Mouse (Mus musculus) heart, embryonic 14.5 days (tissue): ENCODE results near the gene 1700025G04Rik. TPM values are rescaled to one million over a fixed set of nuclear protein-coding genes. Genes with fewer than 3 reads are reported as not detected.

Experiments used
- ATAC-seq: fragments of 200-750 bp; cut with Nextera tagmentation; 2 replicates; pipeline ENCODE4 v1.8.0; 2017; ENCODE audit warnings: low read depth, moderate TSS enrichment; ENCODE audit not compliant: insufficient number of reproducible peaks, insufficient read depth, low FRiP score
- H3K27ac ChIP-seq, 2 experiments: fragments of 200-500 bp in 1 of 2; fragments of 300-500 bp in 1 of 2; sonication (generic) in 1 of 2; replicated peaks in 1 of 2; 2 replicates each; pipeline ENCODE4 v1.5.1; 2012 to 2014; ENCODE audit warnings: low read depth in 2 of 2, low read length in 2 of 2, control low read depth in 1 of 2, mild to moderate bottlenecking in 1 of 2, mixed read lengths in 1 of 2; ENCODE audit not compliant: control insufficient read depth in 1 of 2, insufficient read depth in 1 of 2
- H3K27me3 ChIP-seq: fragments of 300-500 bp; sonication (generic); 2 replicates; pipeline ENCODE4 v1.6.1; 2014; ENCODE audit warnings: mild to moderate bottlenecking, low read length, control low read depth; ENCODE audit not compliant: control insufficient read depth, insufficient read depth
- H3K36me3 ChIP-seq: fragments of 300-500 bp; sonication (generic); 2 replicates; pipeline ENCODE4 v1.6.1; 2014; ENCODE audit warnings: mild to moderate bottlenecking, control low read depth, low read length, mixed read lengths; ENCODE audit not compliant: control insufficient read depth, insufficient read depth
- H3K4me1 ChIP-seq, 2 experiments: fragments of 200-500 bp in 1 of 2; fragments of 300-500 bp in 1 of 2; sonication (generic) in 1 of 2; 2 replicates each; pipeline ENCODE4 v1.6.1; 2012 to 2014; ENCODE audit warnings: low read length in 2 of 2, control low read depth in 1 of 2, mixed read lengths in 1 of 2; ENCODE audit not compliant: control insufficient read depth in 2 of 2, insufficient read depth in 2 of 2
- H3K4me2 ChIP-seq: fragments of 300-500 bp; sonication (generic); 2 replicates; pipeline ENCODE4 v1.6.1; 2014; ENCODE audit warnings: mild to moderate bottlenecking, low read length
- H3K4me3 ChIP-seq, 2 experiments: fragments of 200-500 bp in 1 of 2; fragments of 300-500 bp in 1 of 2; sonication (generic) in 1 of 2; 2 replicates each; pipeline ENCODE4 v1.5.1; 2012 to 2014; ENCODE audit warnings: low read length in 2 of 2, mild to moderate bottlenecking in 2 of 2, control low read depth in 1 of 2, low read depth in 1 of 2, moderate library complexity in 1 of 2; ENCODE audit not compliant: control insufficient read depth in 1 of 2, insufficient read depth in 1 of 2
- H3K9ac ChIP-seq: fragments of 300-500 bp; sonication (generic); 2 replicates; pipeline ENCODE4 v1.6.1; 2014; ENCODE audit warnings: mild to moderate bottlenecking, low read length
- H3K9me3 ChIP-seq: fragments of 300-500 bp; sonication (generic); 2 replicates; pipeline ENCODE4 v1.6.1; 2016; ENCODE audit warnings: low read length, control low read depth; ENCODE audit not compliant: control insufficient read depth
- WGBS: fragments of 180-500 bp; shearing (Covaris S2); extraction: QIAGEN DNeasy Blood & Tissue Kit; methylation state at CpG from one replicate; pipeline ENCODE4 v1.1.7; 2014; 5-methylcytosine and 5-hydroxymethylcytosine counted together
- polyA plus RNA-seq: library from polyadenylated mRNA; unstranded; fragments of >200 nt; fragmentation: Nextera tagmentation; extraction: Ambion mirVana; gene quantifications from 2 replicates; pipeline ENCODE4 v1.2.1, GENCODE M21; 2014

The 1700025G04Rik gene
- polyA plus RNA-seq, 1 experiment from 2014 or later, result 35.7 TPM

DNA sequence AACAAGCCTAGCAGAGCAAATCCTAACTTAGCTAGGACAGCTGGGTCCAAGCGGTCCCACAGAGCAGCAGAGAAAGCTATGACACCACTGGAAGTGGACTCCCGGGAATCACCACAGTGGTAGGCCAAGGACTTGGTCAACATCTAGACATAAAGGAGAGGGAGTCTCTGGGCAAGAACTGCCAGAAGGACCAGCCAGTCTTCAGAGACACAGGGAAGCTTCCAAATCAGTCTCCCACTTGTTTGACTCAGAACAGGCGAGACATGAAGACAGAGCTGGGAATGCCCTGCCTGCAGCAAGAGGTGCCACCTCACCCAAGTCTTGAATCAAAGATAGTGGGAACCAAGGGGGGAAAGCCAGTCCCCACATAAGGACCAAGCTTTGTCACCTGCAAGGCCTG lies 29.7 kb downstream of the 1700025G04Rik start:
- WGBS, result 72% methylated on average over 3 of the region's 3 CpGs

DNA sequence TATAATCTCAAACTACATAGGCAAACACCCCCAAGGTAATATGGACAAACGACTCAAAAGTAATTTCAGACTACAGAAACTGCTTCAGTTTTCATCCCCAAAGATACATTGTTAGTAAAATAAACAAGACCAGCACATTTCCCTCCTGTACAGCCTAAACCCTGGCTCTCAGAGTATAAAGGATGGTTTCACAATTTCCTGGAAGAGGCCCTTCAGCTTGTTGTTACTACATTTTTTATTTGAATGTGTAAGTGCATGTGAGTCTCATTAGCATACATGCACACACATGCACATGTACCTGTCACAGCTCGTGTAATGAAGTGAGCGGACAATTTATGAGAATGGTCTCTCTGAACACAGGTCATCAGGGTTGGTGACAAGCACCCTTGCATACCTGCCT lies 31.1 kb downstream of the 1700025G04Rik start:
- Histone ChIP-seq H3K27ac (no peak overlapping the region), H3K9me3 (no peaks in the 10 kb centered on the region), H3K4me2 (no peak overlapping the region), H3K4me3 (no peak overlapping the region), H3K27me3 (no peaks in the 10 kb centered on the region), H3K4me1 (peaks cover 6 to 7% of the 10 kb centered on the region in 2 experiments), H3K9ac (no peak overlapping the region), H3K36me3 (no peaks in the 10 kb centered on the region)
- no peak for ATAC-seq
- 89% methylated on average over 3 of the region's 3 CpGs for WGBS

More for the DNA sequence above, 29.7 kb downstream of the 1700025G04Rik start:
- Histone ChIP-seq H3K4me1 (peaks cover under 1 to 6% of the 10 kb centered on the region in 2 experiments; a peak in 3 of 4 replicates), H3K9me3 (no peaks in the 10 kb centered on the region), H3K4me2 (no peak overlapping the region), H3K27me3 (no peaks in the 10 kb centered on the region), H3K9ac (no peak overlapping the region), H3K27ac (no peak overlapping the region), H3K4me3 (no peak overlapping the region), H3K36me3 (no peaks in the 10 kb centered on the region)
- no peak for ATAC-seq

DNA sequence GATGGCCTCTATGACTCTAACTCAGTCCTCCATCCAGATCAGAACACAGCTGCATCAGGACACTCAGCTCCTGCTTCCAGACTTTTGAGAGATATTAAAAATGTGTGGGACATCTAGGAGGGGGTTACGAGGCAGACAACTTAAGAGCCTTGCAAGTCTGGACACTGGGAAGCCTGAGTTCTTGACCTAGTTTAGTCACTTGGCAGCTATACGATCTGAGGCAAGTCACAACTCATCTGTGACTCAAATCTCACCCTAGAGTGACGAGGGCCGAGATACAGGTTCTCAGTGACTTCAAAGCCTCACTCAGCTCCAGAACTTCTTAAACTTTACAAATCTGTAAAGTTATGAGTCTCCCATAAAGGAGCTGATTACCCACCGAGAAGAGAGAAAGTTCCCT lies 36.8 kb downstream of the 1700025G04Rik start:
- ATAC-seq, result no peak
- Histone ChIP-seq H3K27me3 (no peaks in the 10 kb centered on the region), H3K4me2 (no peak overlapping the region), H3K9ac (no peak overlapping the region), H3K9me3 (no peaks in the 10 kb centered on the region), H3K36me3 (no peaks in the 10 kb centered on the region), H3K27ac (no peak overlapping the region), H3K4me3 (no peak overlapping the region), H3K4me1 (peaks cover 33% of the 10 kb centered on the region in 2 experiments)
- WGBS, result 56% methylated on average over 5 of the region's 5 CpGs

DNA sequence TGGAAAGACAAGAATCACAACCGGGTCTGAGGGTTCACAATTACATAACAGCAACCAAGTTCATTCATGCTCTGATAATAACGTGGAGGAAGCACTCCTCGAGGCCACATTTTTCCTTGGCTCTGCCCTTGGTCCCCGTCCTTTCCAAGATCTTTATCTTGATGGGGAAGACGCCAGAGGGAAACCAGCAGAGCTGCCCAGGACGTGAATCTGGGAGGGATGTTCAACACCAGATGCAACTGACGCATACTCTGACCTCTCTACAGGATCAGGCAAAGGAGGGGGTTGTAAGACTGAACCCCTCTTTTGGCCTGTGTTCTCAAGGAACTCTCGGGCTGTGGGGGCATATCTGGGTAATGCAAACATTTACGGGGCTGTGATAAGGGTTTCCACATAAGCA lies 38.1 kb downstream of the 1700025G04Rik start:
- H3K4me2 ChIP-seq, result no peak overlapping the region
- H3K9ac ChIP-seq, result no peak overlapping the region
- 43% methylated on average over 9 of the region's 9 CpGs for WGBS
- H3K27me3 ChIP-seq, result no peaks in the 10 kb centered on the region
- no peak for ATAC-seq
- H3K4me3 ChIP-seq, result no peak overlapping the region
- no peaks in the 10 kb centered on the region for H3K9me3 ChIP-seq
- H3K27ac ChIP-seq, result no peak overlapping the region
- peaks cover 33% of the 10 kb centered on the region in 2 experiments for H3K4me1 ChIP-seq
- no peaks in the 10 kb centered on the region for H3K36me3 ChIP-seq

DNA sequence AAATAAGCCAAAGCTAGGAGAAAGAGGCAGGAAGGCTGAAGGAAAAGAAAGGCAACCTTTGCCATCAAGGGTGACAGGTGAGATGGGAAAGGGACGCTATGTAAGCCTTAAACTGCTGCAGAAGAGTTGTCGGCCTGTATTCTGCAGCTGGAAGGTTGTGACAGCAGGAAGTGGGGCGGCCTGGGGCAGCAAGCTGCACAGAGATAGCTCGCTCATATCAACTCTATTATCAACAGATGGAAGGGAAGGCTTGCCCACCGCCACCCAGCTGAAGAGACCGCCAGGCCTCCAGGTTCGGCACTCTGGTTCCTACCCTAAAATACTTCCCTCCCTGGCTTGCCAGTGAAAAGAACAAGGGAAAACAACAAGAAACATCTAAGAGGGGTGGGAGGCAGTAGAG lies 39.9 kb downstream of the 1700025G04Rik start:
- no peak overlapping the region for H3K9ac ChIP-seq
- H3K4me2 ChIP-seq, result no peak overlapping the region
- no peaks in the 10 kb centered on the region for H3K36me3 ChIP-seq
- H3K9me3 ChIP-seq, result no peaks in the 10 kb centered on the region
- WGBS, result 39% methylated on average over 7 of the region's 7 CpGs
- H3K4me3 ChIP-seq, result no peak overlapping the region
- no peaks in the 10 kb centered on the region for H3K27me3 ChIP-seq
- H3K4me1 ChIP-seq, result peaks cover 31 to 33% of the 10 kb centered on the region in 2 experiments
- H3K27ac ChIP-seq, result no peak overlapping the region
- ATAC-seq, result no peak

DNA sequence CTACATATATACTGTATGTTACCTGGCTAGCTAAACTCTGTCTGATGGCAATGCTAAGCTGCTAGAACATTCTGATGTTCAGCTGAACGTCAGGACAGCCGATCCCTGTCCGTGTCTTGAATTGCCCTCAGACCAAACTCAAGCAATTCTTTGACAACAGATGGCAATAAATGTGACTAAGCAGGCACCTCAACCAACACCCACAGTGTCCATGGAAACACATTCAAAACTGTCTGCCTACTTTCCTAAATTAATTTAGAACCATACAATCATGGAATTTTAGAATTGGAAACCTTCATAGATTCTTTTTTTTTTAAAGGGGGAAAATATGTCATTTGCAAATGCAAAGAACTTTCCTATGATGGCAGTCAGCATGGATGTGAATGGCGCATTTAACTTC lies 41.6 kb downstream of the 1700025G04Rik start:
- no peak for ATAC-seq
- WGBS, result 84% methylated on average over 4 of the region's 4 CpGs
- no peak overlapping the region for H3K27ac ChIP-seq
- H3K27me3 ChIP-seq, result no peaks in the 10 kb centered on the region
- H3K4me3 ChIP-seq, result no peak overlapping the region
- H3K4me2 ChIP-seq, result no peak overlapping the region
- no peaks in the 10 kb centered on the region for H3K9me3 ChIP-seq
- no peak overlapping the region for H3K9ac ChIP-seq
- peaks cover 26 to 28% of the 10 kb centered on the region in 2 experiments for H3K4me1 ChIP-seq
- no peaks in the 10 kb centered on the region for H3K36me3 ChIP-seq

DNA sequence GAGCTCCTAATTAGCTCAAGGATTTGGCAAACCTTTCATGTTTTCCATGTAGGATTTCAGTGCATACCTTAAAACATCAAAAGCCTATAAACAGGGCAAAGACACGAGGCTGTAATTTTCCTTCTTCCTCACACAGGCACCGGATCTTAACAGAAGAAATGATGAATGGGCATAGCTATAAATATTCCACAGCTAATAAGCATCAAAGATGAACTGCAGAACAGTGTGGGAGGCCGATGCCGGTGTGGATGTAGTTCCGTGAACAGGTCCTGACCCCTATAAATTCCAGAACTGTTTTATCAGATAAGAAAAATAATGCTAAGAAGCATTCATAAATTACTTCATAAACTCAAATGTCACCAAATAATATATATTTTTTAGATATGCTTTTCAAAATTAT lies 42.5 kb downstream of the 1700025G04Rik start:
- Histone ChIP-seq H3K27me3 (no peaks in the 10 kb centered on the region), H3K4me2 (no peak overlapping the region), H3K9me3 (no peaks in the 10 kb centered on the region), H3K27ac (no peak overlapping the region), H3K4me1 (peaks cover 21 to 28% of the 10 kb centered on the region in 2 experiments), H3K4me3 (no peak overlapping the region), H3K9ac (no peak overlapping the region), H3K36me3 (no peaks in the 10 kb centered on the region)
- 77% methylated on average over 5 of the region's 5 CpGs for WGBS
- ATAC-seq, result no peak

DNA sequence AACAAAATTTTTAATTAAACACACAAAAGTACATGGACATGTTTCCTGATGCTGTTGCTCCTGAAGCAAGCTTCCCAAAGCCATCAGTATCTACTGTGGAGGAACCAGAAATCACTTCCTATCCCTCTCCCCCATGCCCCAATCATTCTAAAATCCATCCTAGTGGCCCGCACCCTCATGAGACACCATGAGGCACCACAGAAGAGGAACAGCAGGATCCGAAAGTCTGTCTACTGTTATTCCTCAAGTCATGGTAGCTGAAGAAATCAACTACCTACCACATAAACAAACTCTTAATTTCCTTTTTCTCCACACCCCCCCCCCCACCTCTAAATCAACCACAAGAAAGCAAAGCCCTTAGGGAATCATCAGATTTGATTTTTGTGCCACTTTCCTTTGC lies 46.5 kb downstream of the 1700025G04Rik start:
- no peak for ATAC-seq
- Histone ChIP-seq H3K9me3 (no peaks in the 10 kb centered on the region), H3K4me3 (no peak overlapping the region), H3K4me2 (no peak overlapping the region), H3K27me3 (no peaks in the 10 kb centered on the region), H3K9ac (no peak overlapping the region), H3K36me3 (no peaks in the 10 kb centered on the region), H3K27ac (no peak overlapping the region), H3K4me1 (peaks cover 5 to 22% of the 10 kb centered on the region in 2 experiments; a peak in 3 of 4 replicates)
- 96% methylated on average over 2 of the region's 2 CpGs for WGBS
